Mouse (Mus musculus) hindlimb bud, embryonic 11.5 days (tissue): ENCODE data around the gene Prkca.
A peak's percentile ranks its signal among the peaks of the same experiment; 100 is the strongest.

Experiments
- DNase-seq: peaks from one replicate; pipeline ENCODE4 v3.0.0-alpha.2; 2012; ENCODE audit warnings: low read depth, low spot score; ENCODE audit errors: extremely low spot score

Prkca gene

GRCm38 (mm10) chr11:107957566-107958350 lies 386.0 kb downstream of the Prkca start:
- no peak for DNase-seq

- no peak for DNase-seq
Observed at GRCm38 (mm10) chr11:107955191-107956062, 388.3 kb downstream of the Prkca start.

GRCm38 (mm10) chr11:107951431-107951830 lies 392.3 kb downstream of the Prkca start:
- no peak for DNase-seq

GRCm38 (mm10) chr11:107950658-107951057 lies 393.1 kb downstream of the Prkca start:
- DNase-seq = no peak

- no peak for DNase-seq
Observed at GRCm38 (mm10) chr11:107950211-107950610, 393.5 kb downstream of the Prkca start.

- DNase-seq = no peak
Observed at GRCm38 (mm10) chr11:107947951-107948350, 395.8 kb downstream of the Prkca start.

GRCm38 (mm10) chr11:107946823-107947222 lies 396.9 kb downstream of the Prkca start:
- no peak for DNase-seq

- DNase-seq = no peak
Observed at GRCm38 (mm10) chr11:107936929-107937328, 406.8 kb downstream of the Prkca start.

GRCm38 (mm10) chr11:107931721-107932120 lies 412.0 kb downstream of the Prkca start:
- DNase-seq = no peak

- no peak for DNase-seq
Observed at GRCm38 (mm10) chr11:107931288-107931687, 412.4 kb downstream of the Prkca start.

GRCm38 (mm10) chr11:107929712-107930111 lies 414.0 kb downstream of the Prkca start:
- no peak for DNase-seq

- peak; percentile 30 for DNase-seq
Observed at GRCm38 (mm10) chr11:107919852-107920508, 423.7 kb downstream of the Prkca start.

GRCm38 (mm10) chr11:107917721-107918235 lies 425.9 kb downstream of the Prkca start:
- no peak for DNase-seq

- no peak for DNase-seq
Observed at GRCm38 (mm10) chr11:107914634-107915226, 429.0 kb downstream of the Prkca start, which contains the start of gene Cacng5. Cacng5 (minus strand) TSS chr11:107915055.

GRCm38 (mm10) chr11:107913317-107913716 lies 430.4 kb downstream of the Prkca start:
- no peak for DNase-seq

GRCm38 (mm10) chr11:107905364-107905763 lies 438.4 kb downstream of the Prkca start:
- no peak for DNase-seq

GRCm38 (mm10) chr11:107903966-107904605 lies 439.6 kb downstream of the Prkca start:
- no peak for DNase-seq

- no peak for DNase-seq
Observed at GRCm38 (mm10) chr11:107900470-107900869, 443.3 kb downstream of the Prkca start.

- DNase-seq = no peak
Observed at GRCm38 (mm10) chr11:107898698-107899097, 445.0 kb downstream of the Prkca start.

GRCm38 (mm10) chr11:107895635-107896034 lies 448.1 kb downstream of the Prkca start:
- DNase-seq = no peak
